Mouse (Mus musculus): Measurements from ENCODE around the gene Eftud2.

GRCm38 (mm10) chr11:102902107-102902506, 21.3 kb upstream of the Eftud2 start:
- TF ChIP-seq POLR2A (IDR thresholded peaks at IDR 0.05; ENCODE audit: low read depth, low read length) (no peak), CTCF (conservative IDR thresholded peaks at IDR 0.05 in 1 of 2, IDR thresholded peaks at IDR 0.05 in 1 of 2; ENCODE audit: low read depth in 2 of 2, low read length in 2 of 2) (no peak), MYC (IDR thresholded peaks at IDR 0.05; ENCODE audit: low read depth, low read length) (no peak), EP300 (IDR thresholded peaks at IDR 0.05; ENCODE audit: low read length) (no peak), HCFC1 (IDR thresholded peaks at IDR 0.05; ENCODE audit: low read depth, low read length) (no peak), NELFE (IDR thresholded peaks at IDR 0.05; ENCODE audit: low read depth, low read length) (no peak), JUN (IDR thresholded peaks at IDR 0.05; ENCODE audit: insufficient read depth, low read depth, low read length) (no peak)
